Mouse (Mus musculus) hindbrain, embryonic 11.5 days (tissue): ENCODE results near the gene Rnf169. TPM values are rescaled to one million over a fixed set of nuclear protein-coding genes. Genes with fewer than 3 reads are reported as not detected.

ENCODE experiments used
- ATAC-seq: fragments of 200-750 bp; cut with Nextera tagmentation; 2 replicates; pipeline ENCODE4 v1.8.0; 2017; ENCODE audit warnings: mild to moderate bottlenecking, moderate TSS enrichment, moderate library complexity; ENCODE audit not compliant: low FRiP score
- DNase-seq: peaks from one replicate; pipeline ENCODE4 v3.0.0-alpha.2; 2015; ENCODE audit warnings: low spot score
- H3K27ac ChIP-seq: fragments of 300-500 bp; sonication (generic); 2 replicates; pipeline ENCODE4 v1.5.1; 2014; ENCODE audit warnings: mild to moderate bottlenecking, low read depth, low read length
- H3K27me3 ChIP-seq: fragments of 300-500 bp; sonication (generic); 2 replicates; pipeline ENCODE4 v1.6.1; 2014; ENCODE audit warnings: mild to moderate bottlenecking, low read length, moderate library complexity, mixed read lengths; ENCODE audit not compliant: control insufficient read depth, insufficient read depth
- H3K36me3 ChIP-seq: fragments of 300-500 bp; sonication (generic); 2 replicates; pipeline ENCODE4 v1.6.1; 2014; ENCODE audit warnings: mild to moderate bottlenecking, low read length, moderate library complexity, mixed read lengths; ENCODE audit not compliant: control insufficient read depth, insufficient read depth
- H3K4me1 ChIP-seq: fragments of 300-500 bp; sonication (generic); replicated peaks from 2 replicates; pipeline ENCODE4 v1.6.1; 2014; ENCODE audit warnings: low read length, mixed read lengths; ENCODE audit not compliant: control insufficient read depth, insufficient read depth
- H3K4me2 ChIP-seq: fragments of 300-500 bp; sonication (generic); replicated peaks from 2 replicates; pipeline ENCODE4 v1.6.1; 2014; ENCODE audit warnings: mild to moderate bottlenecking, low read depth, low read length
- H3K4me3 ChIP-seq: fragments of 300-500 bp; sonication (generic); 2 replicates; pipeline ENCODE4 v1.5.1; 2014; ENCODE audit warnings: low read depth, low read length
- H3K9ac ChIP-seq: fragments of 300-500 bp; sonication (generic); 2 replicates; pipeline ENCODE4 v1.6.1; 2014; ENCODE audit warnings: low read depth, low read length
- H3K9me3 ChIP-seq: fragments of 300-500 bp; sonication (generic); 2 replicates; pipeline ENCODE4 v1.6.1; 2016; ENCODE audit warnings: low read length; ENCODE audit not compliant: control insufficient read depth
- WGBS: fragments of 180-500 bp; shearing (Covaris S2); extraction: QIAGEN DNeasy Blood & Tissue Kit; methylation state at CpG from one replicate; pipeline ENCODE4 v1.1.7; 2014; 5-methylcytosine and 5-hydroxymethylcytosine counted together
- polyA plus RNA-seq: library from polyadenylated mRNA; unstranded; fragments of >200 nt; fragmentation: Nextera tagmentation; extraction: Ambion mirVana; gene quantifications from 2 replicates; pipeline ENCODE4 v1.2.1, GENCODE M21; 2014

Rnf169 gene
- polyA plus RNA-seq, 1 experiment from 2014 or later: 8.4 TPM

DNA sequence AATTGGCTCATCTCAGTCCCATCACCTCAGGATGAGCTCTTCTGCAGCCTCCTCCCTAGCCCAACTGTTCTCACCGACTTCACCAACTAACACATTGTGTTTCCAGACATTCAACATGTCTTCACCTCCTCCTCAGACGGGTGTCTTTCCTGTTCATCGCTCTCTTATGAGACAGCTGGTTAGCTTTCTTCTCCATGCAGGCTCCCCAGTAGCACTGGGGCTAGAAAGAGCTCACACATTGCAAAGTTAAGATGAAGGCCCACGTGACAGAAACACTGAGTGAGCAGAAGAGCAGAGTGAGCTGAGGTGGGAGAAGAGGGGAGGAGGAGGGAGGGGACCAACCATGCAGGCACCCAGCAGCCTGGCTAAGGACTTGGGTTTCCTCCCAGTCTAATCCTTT is 78.0 kb downstream of the Rnf169 start:
- no peak overlapping the region for H3K9ac ChIP-seq
- H3K27ac ChIP-seq: no peak overlapping the region
- ATAC-seq (no peak), DNase-seq (no peak)
- H3K9me3 ChIP-seq: no peaks in the 10 kb centered on the region
- H3K27me3 ChIP-seq: no peaks in the 10 kb centered on the region
- no peak overlapping the region for H3K4me3 ChIP-seq
- WGBS: 73% methylated on average over 4 of the region's 4 CpGs
- H3K4me2 ChIP-seq: no peak overlapping the region
- H3K4me1 ChIP-seq: no peaks in the 10 kb centered on the region
- no peaks in the 10 kb centered on the region for H3K36me3 ChIP-seq

GRCm38 (mm10) chr7:99896905-99897304 is 83.3 kb downstream of the Rnf169 start:
- DNase-seq: no peak
- no peak overlapping the region for H3K4me3 ChIP-seq
- H3K4me2 ChIP-seq: no peak overlapping the region
- no peak overlapping the region for H3K9ac ChIP-seq
- WGBS: 90% methylated on average over 4 of the region's 4 CpGs
- no peaks in the 10 kb centered on the region for H3K27me3 ChIP-seq
- ATAC-seq: no peak
- no peaks in the 10 kb centered on the region for H3K9me3 ChIP-seq
- H3K4me1 ChIP-seq: no peaks in the 10 kb centered on the region
- no peaks in the 10 kb centered on the region for H3K36me3 ChIP-seq
- H3K27ac ChIP-seq: no peak overlapping the region

DNA sequence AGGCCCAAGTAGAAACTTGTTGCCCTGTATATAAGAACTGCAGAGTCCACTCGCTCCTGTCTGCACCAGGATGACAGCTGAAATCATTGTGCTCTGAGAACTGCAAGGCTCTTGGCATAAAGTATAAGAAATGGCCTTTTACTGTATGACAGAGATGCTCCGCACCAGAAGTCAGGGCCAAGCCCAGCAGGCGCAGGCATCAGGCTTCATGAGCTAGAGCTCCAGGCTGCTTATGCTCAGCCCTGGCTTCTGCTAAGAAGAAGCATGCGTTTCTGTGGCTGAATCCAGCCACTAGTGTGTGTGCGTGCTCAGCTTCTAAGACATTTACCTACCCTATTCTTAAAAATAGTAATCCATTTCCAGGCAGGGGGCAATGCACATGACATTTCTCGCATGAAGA is 85.8 kb downstream of the Rnf169 start:
- Histone ChIP-seq H3K4me2 (no peak overlapping the region), H3K27ac (no peak overlapping the region), H3K27me3 (no peaks in the 10 kb centered on the region), H3K4me1 (no peaks in the 10 kb centered on the region), H3K36me3 (no peaks in the 10 kb centered on the region), H3K9ac (no peak overlapping the region), H3K9me3 (no peaks in the 10 kb centered on the region), H3K4me3 (no peak overlapping the region)
- DNase-seq: no peak
- 84% methylated on average over 6 of the region's 6 CpGs for WGBS
- ATAC-seq: no peak

DNA sequence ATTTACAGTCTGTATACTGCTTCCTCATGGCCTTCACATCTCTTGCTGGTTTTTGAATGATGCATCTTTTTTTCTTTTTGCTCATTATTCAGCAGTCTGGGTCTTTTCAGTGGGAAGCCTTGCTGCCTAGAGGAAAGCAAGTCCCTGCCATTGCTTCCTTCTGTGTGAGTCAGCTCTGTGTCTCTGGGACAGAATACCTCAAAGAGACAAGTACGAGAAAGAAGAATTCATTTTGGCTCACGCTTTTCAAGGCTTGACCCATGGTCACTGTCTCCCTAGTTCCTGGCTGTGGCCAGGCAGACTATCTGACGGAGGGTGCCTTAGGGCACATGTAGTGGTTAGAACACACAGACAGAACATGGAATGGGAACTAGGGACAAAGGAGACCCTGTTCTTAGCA is 86.3 kb downstream of the Rnf169 start:
- H3K4me1 ChIP-seq: no peaks in the 10 kb centered on the region
- no peak overlapping the region for H3K27ac ChIP-seq
- H3K36me3 ChIP-seq: no peaks in the 10 kb centered on the region
- H3K4me3 ChIP-seq: no peak overlapping the region
- DNase-seq: no peak
- WGBS: 84% methylated on average over 3 of the region's 3 CpGs
- no peak for ATAC-seq
- H3K27me3 ChIP-seq: no peaks in the 10 kb centered on the region
- no peak overlapping the region for H3K9ac ChIP-seq
- no peaks in the 10 kb centered on the region for H3K9me3 ChIP-seq
- no peak overlapping the region for H3K4me2 ChIP-seq

DNA sequence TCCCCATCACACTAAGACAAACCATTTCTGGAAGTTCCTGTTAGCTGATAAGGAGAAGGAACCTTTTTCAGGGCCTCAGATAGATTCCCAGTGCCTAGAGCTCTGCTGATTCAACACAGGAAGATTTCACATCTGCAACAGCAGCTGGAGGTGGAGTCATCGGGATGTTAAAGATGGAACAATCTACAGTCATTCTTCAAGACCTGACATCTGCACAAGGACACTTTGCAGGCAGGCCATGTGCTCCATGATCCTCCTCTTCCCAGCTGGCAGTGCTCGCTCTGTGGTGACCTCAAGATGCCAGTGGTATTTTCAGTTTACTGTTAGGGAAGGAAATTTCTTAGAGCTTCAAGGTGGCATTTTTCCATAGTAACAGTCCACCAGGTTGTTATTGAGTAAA is 87.9 kb downstream of the Rnf169 start:
- no peak overlapping the region for H3K4me2 ChIP-seq
- no peak overlapping the region for H3K4me3 ChIP-seq
- DNase-seq (no peak), ATAC-seq (no peak)
- no peak overlapping the region for H3K27ac ChIP-seq
- WGBS: 90% methylated on average over 2 of the region's 2 CpGs
- no peak overlapping the region for H3K9ac ChIP-seq
- no peaks in the 10 kb centered on the region for H3K9me3 ChIP-seq
- H3K36me3 ChIP-seq: no peaks in the 10 kb centered on the region
- no peaks in the 10 kb centered on the region for H3K27me3 ChIP-seq
- H3K4me1 ChIP-seq: no peaks in the 10 kb centered on the region

DNA sequence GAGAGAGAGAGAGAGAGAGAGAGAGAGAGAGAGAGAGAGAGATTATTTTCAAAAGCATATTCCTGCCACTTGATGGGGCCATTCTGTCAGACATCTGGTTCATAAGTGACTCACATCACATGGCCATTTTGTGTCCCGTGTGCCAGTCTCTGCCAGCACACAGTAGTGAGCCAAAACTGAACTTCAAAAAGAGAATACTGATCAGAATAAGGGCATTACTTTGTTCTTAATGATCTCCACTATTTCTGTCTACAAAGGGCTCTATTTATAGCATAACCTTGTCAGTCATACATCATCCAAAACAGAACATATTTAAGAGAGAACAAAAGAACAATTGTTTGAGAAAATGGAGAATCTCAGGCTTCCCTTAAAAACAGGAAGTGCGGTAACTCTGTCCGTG is 88.8 kb downstream of the Rnf169 start:
- H3K4me2 ChIP-seq: no peak overlapping the region
- H3K4me1 ChIP-seq: no peaks in the 10 kb centered on the region
- no peaks in the 10 kb centered on the region for H3K36me3 ChIP-seq
- H3K9me3 ChIP-seq: no peaks in the 10 kb centered on the region
- no peak for ATAC-seq
- WGBS: 68% methylated on average over 3 of the region's 3 CpGs
- H3K27me3 ChIP-seq: no peaks in the 10 kb centered on the region
- H3K4me3 ChIP-seq: no peak overlapping the region
- no peak overlapping the region for H3K9ac ChIP-seq
- no peak overlapping the region for H3K27ac ChIP-seq
- no peak for DNase-seq

- no peak for DNase-seq
- ATAC-seq: no peak
- H3K9ac ChIP-seq: no peak overlapping the region
- peaks cover 6% of the 10 kb centered on the region; the same call in 1 of the 2 replicates for H3K4me1 ChIP-seq
- H3K9me3 ChIP-seq: no peaks in the 10 kb centered on the region
- no peak overlapping the region for H3K4me2 ChIP-seq
- H3K4me3 ChIP-seq: no peak overlapping the region
- no peaks in the 10 kb centered on the region for H3K27me3 ChIP-seq
- no peaks in the 10 kb centered on the region for H3K36me3 ChIP-seq
- H3K27ac ChIP-seq: no peak overlapping the region
- WGBS: 69% methylated on average over 3 of the region's 3 CpGs
Measured at GRCm38 (mm10) chr7:99890168-99890755, 90.0 kb downstream of the Rnf169 start.

DNA sequence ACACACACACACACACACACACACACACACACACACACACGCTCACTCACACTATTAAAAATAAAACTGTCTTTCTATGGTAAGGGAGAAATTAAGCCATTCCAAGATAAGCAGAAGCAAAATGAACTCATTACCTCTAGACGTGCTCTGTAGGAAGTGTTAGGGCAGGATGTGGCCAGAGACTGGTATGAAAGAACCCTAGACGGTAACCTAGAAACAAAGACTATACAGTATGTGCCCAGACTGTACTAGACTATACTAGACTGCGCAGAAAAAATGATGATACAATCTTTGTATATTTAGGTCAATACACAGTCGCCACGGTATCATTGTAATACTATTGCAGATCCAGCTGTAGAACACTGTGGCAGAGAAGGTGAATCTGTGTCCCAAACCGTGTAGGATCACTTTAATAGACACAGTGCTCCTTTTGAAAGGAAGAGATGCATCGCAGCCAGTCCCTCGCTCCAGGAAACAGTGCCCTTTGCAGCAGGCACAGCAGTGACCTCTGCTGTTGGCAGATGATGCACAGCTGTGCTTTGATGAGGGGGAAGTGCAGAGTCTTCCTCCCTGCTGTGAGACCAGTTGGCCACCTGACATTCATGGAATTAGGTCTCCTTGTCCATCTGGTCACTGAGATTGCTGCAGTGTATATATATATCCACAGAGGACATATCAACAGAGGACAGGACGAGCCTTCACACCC is 90.9 kb downstream of the Rnf169 start:
- no peaks in the 10 kb centered on the region for H3K9me3 ChIP-seq
- H3K27me3 ChIP-seq: no peaks in the 10 kb centered on the region
- no peak for ATAC-seq
- peaks cover 6% of the 10 kb centered on the region; the same call in 1 of the 2 replicates for H3K4me1 ChIP-seq
- WGBS: 43% methylated on average over 10 of the region's 10 CpGs
- H3K9ac ChIP-seq: no peak overlapping the region
- H3K36me3 ChIP-seq: no peaks in the 10 kb centered on the region
- no peak overlapping the region for H3K4me2 ChIP-seq
- no peak overlapping the region for H3K4me3 ChIP-seq
- DNase-seq: peak; percentile 22
- no peak overlapping the region for H3K27ac ChIP-seq

DNA sequence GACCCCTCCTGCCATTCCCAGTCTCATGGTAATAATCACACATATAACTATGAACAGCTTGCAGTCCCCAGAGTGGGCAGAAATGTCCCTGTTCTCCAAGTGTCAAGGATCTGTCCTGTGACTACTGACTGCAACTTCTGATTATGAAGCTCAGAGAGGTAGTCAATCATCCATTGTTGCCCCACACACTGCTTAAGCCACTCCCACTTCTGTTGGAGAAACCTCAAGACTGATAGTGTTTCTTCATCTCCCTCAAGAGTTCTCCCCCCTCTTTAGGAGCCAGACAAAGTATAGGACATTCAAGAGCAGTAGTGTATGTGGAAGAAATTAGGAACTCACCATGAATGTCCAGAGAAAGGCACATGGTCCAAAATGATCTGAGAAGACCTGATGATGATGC is 92.5 kb downstream of the Rnf169 start:
- H3K9ac ChIP-seq: no peak overlapping the region
- H3K4me3 ChIP-seq: no peak overlapping the region
- no peak overlapping the region for H3K27ac ChIP-seq
- DNase-seq (no peak), ATAC-seq (no peak)
- H3K4me2 ChIP-seq: no peak overlapping the region
- H3K9me3 ChIP-seq: no peaks in the 10 kb centered on the region
- H3K27me3 ChIP-seq: no peaks in the 10 kb centered on the region
- no peaks in the 10 kb centered on the region for H3K36me3 ChIP-seq
- peaks cover 6% of the 10 kb centered on the region; the same call in 1 of the 2 replicates for H3K4me1 ChIP-seq
